Mouse (Mus musculus) testis, adult 10 weeks (tissue): ENCODE measurements around the gene Mup13. TPM values are rescaled to one million over a fixed set of nuclear protein-coding genes. Genes with fewer than 3 reads are reported as not detected.

ENCODE experiments used
- polyA plus RNA-seq: library from polyadenylated mRNA; stranded (reverse); fragments of 350-450 nt; fragmentation: Illumina TruSeq; extraction: RNeasy Lipid Tissue Mini Kit (QIAGEN cat#74804); gene quantifications from one replicate; pipeline ENCODE4 v1.2.3, GENCODE M21; 2014; ENCODE audit warnings: low read depth, low replicate concordance

The Mup13 gene
- polyA plus RNA-seq, result not detected

GRCm38 (mm10) chr4:61228186-61228585, at the start of gene Mup13:
TSS of gene Mup13 (minus strand) at chr4:61228286.

Other genes with a start within 250 kb of the Mup13 start
- gene Mup14, start 75.7 kb upstream of the Mup13 start, polyA plus RNA-seq, result 0.67 TPM
- not detected for gene Mup15, start 211.5 kb upstream of the Mup13 start, polyA plus RNA-seq